Mouse (Mus musculus) frontal cortex, postnatal 25 days (tissue): Measurements from ENCODE around the gene Unc45a.
"Not testable (repeated sequence)": the region's sequence is repeated elsewhere in the genome, so short reads cannot be mapped to it uniquely, and the experiment has no call there.

Experiments
- DNase-seq, 2 experiments: peaks; one replicate each; pipeline ENCODE4 v3.0.0; 2022; ENCODE audit warnings: low spot score in 2 of 2

Unc45a gene

DNA sequence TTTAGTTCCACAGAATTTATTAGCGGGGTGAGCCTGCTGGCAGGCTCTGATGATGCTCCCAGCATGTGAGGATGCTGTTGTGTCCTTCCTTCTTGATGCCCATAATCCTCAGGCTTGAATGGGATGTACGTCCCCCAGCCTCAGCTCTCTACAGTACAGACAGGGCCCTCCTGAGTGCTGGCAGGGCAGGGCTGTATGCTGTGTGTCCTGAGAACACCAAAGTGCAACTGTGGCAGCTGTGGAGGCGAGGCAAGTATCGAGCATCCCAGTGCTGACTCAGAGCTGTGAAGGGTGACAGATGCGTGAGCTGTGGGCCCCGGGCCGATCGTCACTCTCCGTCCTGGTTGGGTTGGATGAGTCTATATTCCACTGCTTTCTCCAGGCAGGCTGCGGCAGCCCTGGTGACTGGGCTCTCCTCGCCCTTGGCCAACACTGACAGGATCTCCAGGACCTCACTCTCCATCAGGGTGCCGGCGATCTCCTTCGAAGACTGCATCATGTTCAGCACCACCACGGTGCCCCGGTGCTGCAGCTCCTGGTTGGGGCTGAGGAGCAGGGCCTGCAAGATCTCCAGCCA is 15.4 kb downstream of the Unc45a start:
- DNase-seq = no peak

GRCm38 (mm10) chr7:80324816-80325119 is 16.0 kb downstream of the Unc45a start:
- DNase-seq = not testable (repeated sequence)

DNA sequence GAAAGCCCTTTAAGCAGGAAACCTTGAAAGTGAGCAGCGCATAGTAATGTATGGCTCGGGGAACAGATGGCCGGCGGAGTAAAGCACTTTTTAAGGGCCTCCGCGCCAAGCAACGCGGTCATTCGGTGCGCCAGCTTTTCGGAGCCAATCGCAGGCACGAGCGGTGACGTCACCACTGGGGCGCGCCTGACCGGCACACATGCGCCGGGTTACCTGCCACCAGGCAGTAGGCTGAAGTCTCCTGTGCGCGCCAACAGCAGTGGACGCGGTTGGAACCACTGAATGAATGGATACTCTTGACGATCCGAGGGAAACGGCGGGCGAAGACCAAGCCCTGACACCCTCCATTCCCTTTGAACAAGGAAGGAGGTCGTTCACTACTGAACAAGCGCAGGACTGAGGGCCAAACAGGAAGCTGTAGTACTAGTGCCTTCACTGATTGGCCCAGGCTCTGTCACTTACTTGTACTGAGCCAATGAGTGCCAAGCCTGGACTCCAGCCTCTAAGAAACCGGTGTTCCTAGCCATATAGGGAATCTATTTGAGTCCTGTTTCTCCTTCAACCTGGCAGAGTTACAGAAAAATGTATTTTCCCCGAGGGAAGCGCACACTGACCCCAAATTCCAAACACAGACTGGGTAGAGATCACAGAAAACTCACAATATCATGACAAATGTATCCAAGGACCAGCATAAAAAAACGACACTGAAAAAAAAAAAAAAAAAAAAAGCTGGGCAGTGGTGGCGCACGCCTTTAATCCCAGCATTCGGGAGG is 16.6 kb downstream of the Unc45a start, which contains the start of gene Rccd1:
Rccd1 (minus strand) TSS at position 412 of the 773 bp plus-strand sequence.
- peak; percentile 92 to 93 for DNase-seq

GRCm38 (mm10) chr7:80323336-80323735 is 17.5 kb downstream of the Unc45a start:
- DNase-seq = no peak

- DNase-seq = no peak
Observed at GRCm38 (mm10) chr7:80319846-80320496, 20.8 kb downstream of the Unc45a start.

GRCm38 (mm10) chr7:80318670-80319069 is 22.1 kb downstream of the Unc45a start:
- DNase-seq = no peak

- no peak for DNase-seq
Observed at GRCm38 (mm10) chr7:80317439-80318115, 23.2 kb downstream of the Unc45a start.

DNA sequence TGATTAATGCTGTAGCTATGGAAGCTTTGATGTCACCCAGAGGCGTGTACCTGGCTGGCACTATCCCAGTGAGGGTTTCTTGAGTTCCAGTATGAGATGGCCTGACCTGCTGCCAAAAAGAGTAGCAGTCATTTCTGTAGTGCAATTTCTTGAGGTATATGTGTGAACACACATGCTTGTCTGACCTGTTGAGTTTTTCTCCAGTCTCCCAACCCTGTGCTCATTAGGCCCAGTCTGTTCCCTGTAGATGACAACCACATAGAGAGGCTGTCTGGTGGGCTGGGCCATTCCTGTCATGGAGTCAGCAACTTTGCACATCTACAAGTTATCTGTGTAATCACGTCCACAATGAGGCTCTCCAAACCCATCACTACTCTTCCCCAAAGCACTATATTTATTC is 25.1 kb downstream of the Unc45a start:
- no peak for DNase-seq

GRCm38 (mm10) chr7:80310771-80311170 is 30.0 kb downstream of the Unc45a start:
- no peak for DNase-seq

DNA sequence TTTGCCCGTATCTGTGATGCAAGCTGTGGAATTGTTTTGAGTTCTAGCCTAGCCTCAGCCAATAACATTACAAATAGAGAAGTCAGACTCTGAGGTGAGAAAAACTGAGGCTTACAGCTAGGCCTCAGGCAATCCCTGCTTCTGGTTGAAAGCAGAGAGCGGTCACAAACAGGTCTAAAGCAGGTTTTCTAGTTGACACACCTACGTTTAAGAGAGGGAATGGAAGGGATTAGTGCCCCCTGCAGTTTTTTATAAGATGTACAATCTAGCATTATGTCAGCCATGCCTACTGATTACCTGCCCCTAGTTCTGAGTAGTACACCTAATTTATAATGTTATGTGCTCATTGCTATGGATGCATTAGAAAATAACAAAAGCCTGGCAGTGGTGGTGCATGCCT is 33.0 kb downstream of the Unc45a start:
- DNase-seq = no peak

DNA sequence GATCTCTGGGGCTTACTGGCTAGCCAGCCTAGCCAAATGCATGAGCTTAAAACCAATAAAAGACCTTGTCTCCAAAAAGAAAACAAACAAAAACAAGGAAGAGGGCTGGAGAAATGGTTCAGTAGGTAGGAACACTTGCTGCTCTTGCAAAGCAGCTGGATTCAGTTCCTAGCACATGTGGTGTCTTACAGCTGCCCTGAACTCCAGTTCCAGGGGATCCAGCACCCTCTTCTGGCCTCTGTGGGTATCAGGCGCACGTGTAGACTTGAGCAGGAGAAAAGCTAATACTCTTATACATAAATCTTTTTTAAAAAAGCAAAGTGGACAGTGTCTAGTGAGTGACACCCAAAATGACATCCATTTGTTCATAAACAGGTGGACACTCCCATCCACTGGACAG is 39.3 kb downstream of the Unc45a start:
- DNase-seq = no peak

DNA sequence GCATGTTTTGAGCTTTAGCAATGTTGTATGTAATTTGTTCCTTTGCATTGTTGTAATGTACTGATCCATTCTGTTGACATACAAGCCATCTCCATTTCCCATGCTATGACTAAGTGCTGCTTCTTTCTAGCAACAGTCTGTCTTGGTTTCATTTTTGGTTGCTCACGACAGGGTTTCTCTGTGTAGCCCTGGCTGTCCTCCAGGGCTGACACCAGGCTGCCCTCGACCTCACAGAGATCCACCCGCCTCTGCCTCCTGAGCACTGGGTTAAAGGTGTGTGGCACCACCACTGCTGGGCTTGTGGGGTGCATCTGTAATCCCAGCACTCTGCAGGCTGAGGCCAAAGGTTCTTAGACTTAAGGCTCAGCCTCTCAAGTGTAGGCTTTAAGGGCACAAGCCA is 41.2 kb downstream of the Unc45a start:
- DNase-seq = no peak

GRCm38 (mm10) chr7:80298754-80299153 is 42.1 kb downstream of the Unc45a start:
- DNase-seq = no peak

GRCm38 (mm10) chr7:80297041-80297440 is 43.8 kb downstream of the Unc45a start:
- no peak for DNase-seq

- no peak for DNase-seq
Observed at GRCm38 (mm10) chr7:80296462-80296861, 44.3 kb downstream of the Unc45a start.

DNA sequence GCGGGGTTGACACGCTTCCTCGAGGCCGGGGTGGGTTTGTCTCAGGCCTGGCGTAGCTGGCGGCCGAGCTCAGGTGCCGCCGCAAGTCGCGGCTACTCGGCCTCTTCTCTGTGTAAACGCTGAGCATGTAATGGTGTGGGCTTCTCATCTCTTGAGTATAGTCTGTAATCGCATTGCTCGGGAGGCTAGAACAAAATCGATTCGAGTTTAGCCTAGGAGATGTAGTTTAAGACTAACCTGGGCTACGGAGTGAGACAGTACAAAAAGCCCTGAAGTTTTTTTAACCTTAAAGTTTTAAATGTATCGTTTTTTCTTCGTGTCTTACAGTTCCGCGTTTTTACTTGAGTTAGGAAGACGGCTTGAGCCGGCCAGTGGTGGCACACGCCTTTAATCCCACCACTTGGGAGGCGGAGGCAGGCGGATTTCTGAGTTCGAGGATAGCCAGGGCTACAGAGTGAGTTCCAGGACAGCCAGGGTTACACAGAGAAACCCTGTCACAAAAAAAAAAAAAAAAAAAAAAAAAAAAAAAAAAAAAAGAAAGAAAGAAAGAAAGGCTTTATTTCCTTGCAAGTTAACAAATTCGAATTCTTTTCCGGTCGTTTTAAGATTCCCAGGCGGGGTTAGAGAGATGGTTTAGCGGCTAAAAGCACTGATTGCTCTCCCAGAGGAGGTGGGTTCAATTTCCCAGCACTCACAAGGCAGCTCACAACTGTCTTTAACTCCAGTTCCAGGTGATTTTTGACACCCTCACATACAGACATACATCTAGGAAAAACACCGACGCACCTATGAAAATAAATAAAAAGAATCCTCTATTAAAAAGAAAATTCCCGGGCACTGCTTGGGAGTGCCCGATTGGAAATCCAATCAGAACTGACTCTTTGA is 45.8 kb downstream of the Unc45a start:
- no peak for DNase-seq

DNA sequence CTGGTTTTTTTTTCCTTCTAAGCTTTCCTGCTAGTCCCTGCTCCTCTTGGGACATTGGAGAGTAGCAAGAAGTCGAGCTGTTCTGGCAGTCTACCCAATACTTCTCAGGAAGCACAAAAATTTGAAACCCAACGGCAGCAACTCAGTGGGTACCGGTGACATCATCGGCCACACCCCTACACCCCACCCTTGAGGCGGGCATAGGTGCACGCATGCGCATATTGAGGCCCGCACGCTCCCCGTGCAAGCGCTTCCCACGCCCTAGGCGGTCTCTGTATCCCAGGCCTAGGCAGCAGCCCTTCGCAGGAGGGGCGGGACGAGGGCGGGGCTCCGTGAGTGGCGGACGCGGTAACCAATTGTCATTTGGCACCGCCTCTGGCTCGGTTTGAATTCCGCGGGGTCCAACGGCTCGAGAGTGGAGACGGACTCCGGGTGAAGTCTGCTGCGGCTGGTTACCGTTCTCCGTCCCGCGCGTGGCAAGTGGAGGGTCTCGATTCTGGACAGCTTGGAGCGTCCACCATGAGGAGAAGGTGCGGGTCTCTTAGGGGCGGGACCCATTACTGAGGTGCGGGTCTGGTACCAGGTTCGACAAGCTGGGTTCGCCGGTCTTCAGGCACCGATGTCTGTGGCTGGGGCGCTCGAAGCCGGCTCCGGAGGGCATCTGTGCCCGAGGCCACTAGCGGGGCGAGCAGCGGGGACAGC is 46.6 kb downstream of the Unc45a start, which contains the start of gene Prc1:
Prc1 (plus strand) TSS at position 389 of the 702 bp plus-strand sequence.
- DNase-seq = peak; percentile 98 to 99

- DNase-seq = no peak
Observed at GRCm38 (mm10) chr7:80287736-80288135, 53.1 kb downstream of the Unc45a start.

GRCm38 (mm10) chr7:80285725-80286124 is 55.1 kb downstream of the Unc45a start:
- no peak for DNase-seq

DNA sequence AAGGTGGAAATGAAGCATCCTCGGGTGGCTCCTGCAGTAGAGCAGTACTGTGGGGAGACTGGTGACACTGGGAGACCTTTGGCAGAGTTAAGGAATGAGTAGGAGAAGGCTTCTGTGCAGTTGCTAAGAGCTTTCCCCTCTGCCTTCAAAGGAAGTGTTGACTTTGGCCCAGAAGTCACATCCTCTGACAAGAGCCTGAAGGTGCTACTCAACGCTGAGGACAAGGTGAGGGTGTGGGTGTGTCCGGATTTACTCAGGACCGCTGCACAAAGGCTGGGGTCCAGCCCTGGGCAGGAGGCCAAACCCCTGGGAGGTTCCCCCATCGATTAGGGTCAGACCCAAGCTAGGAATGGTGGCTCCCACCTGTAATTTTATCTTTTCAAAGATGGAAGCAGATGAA is 56.4 kb downstream of the Unc45a start:
- DNase-seq = no peak
